Mouse (Mus musculus): Measurements from ENCODE around the gene Gm49387. TPM values are rescaled to one million over a fixed set of nuclear protein-coding genes. Genes with fewer than 3 reads are reported as not detected.

Gene Gm49387
- polyA plus RNA-seq, 1 experiment from 2014 or later = not detected

DNA sequence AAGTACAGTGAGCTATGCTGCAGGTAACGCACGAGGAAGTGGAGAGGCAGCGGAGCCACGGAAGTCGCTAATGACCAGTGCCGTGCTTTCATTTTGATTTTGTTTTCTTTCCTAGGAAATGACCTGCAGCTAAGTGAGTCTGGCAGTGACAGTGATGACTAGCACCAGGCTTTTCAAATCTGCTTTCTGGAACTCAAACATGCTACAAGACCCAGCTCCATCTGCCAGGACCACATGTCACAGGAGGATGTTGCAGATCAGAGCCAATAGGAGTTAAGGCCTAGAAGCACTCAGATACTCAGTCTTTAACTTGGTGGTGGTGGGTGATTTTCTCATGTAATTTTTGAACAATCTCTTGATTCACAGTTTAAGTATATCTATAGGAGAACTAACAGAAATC, 134.2 kb downstream of the Gm49387 start:
- peaks cover 83% of the 10 kb centered on the region for H3K36me3 ChIP-seq (ENCODE audit: control insufficient read depth, insufficient read depth, low read length)
- H3K27ac ChIP-seq (ENCODE audit: low read depth, low read length) = no peak overlapping the region
- H3K4me2 ChIP-seq (ENCODE audit: low read length) = no peak overlapping the region
- H3K27me3 ChIP-seq (replicated peaks; ENCODE audit: control insufficient read depth, insufficient read depth, low read length) = no peaks in the 10 kb centered on the region
- no peak for ATAC-seq
- H3K9ac ChIP-seq (ENCODE audit: low read length) = no peak overlapping the region
- 95% methylated on average over 6 of the region's 6 CpGs for WGBS
- no peak overlapping the region for H3K4me3 ChIP-seq (ENCODE audit: low read depth, low read length)
- peak; percentile 42 for DNase-seq (ENCODE audit: low spot score)
- no peaks in the 10 kb centered on the region for H3K9me3 ChIP-seq (replicated peaks; ENCODE audit: control insufficient read depth, low read length)
- H3K4me1 ChIP-seq (ENCODE audit: control insufficient read depth, insufficient read depth, low read length) = no peaks in the 10 kb centered on the region

DNA sequence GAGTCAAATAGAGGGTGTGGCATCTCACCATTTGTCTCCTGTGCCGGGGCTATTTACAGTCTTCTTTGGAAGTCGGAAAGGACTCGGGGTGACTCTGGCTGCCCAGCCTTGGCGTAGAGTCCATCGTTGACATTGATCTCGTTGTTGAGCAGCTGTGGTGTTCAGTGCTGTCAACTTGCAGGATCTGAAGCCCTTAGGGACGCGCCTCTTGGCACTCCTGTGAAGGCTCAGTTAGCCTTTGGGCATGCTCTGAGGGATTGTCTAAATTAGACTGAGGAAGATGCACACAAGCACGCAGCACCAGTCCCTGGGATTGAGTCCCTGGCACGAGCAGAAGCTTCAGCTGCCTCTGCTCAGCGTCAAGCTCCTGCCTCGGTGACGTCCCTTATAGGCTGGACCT, 137.3 kb downstream of the Gm49387 start:
- H3K4me2 ChIP-seq (ENCODE audit: low read length) = no peak overlapping the region
- H3K27me3 ChIP-seq (replicated peaks; ENCODE audit: control insufficient read depth, insufficient read depth, low read length) = no peaks in the 10 kb centered on the region

More for the DNA sequence above, 137.3 kb downstream of the Gm49387 start:
- Histone ChIP-seq H3K4me3 (ENCODE audit: low read depth, low read length) (no peak overlapping the region), H3K27ac (ENCODE audit: low read depth, low read length) (no peak overlapping the region), H3K36me3 (ENCODE audit: control insufficient read depth, insufficient read depth, low read length) (peaks cover 95% of the 10 kb centered on the region), H3K4me1 (ENCODE audit: control insufficient read depth, insufficient read depth, low read length) (no peaks in the 10 kb centered on the region), H3K9ac (ENCODE audit: low read length) (no peak overlapping the region), H3K9me3 (replicated peaks; ENCODE audit: control insufficient read depth, low read length) (no peaks in the 10 kb centered on the region)
- ATAC-seq (no peak), DNase-seq (ENCODE audit: low spot score) (no peak)
- 92% methylated on average over 13 of the region's 13 CpGs for WGBS

Other genes starting within 250 kb of the Gm49387 start
- gene Sh3bp5, start 204.8 kb downstream of the Gm49387 start, polyA plus RNA-seq (2014; fragmentation: Nextera tagmentation; extraction: Ambion mirVana) = 33.9 and 44.8 TPM in 2 replicates
- 9.7 and 10.1 TPM in 2 replicates for gene Eaf1, start 146.5 kb downstream of the Gm49387 start, polyA plus RNA-seq (2014; fragmentation: Nextera tagmentation; extraction: Ambion mirVana)
- gene Mettl6, start 145.8 kb downstream of the Gm49387 start, polyA plus RNA-seq (2014; fragmentation: Nextera tagmentation; extraction: Ambion mirVana) = 57.6 and 59.0 TPM in 2 replicates
- gene Colq, start 49.5 kb downstream of the Gm49387 start, polyA plus RNA-seq (2014; fragmentation: Nextera tagmentation; extraction: Ambion mirVana) = 0.08 TPM in 1 of 2 replicates, not detected in the other
- gene Btd, start 150 bp upstream of the Gm49387 start, polyA plus RNA-seq (2014; fragmentation: Nextera tagmentation; extraction: Ambion mirVana) = 17.3 and 19.0 TPM in 2 replicates
- gene Hacl1, start 408 bp upstream of the Gm49387 start, polyA plus RNA-seq (2014; fragmentation: Nextera tagmentation; extraction: Ambion mirVana) = 10.2 and 13.0 TPM in 2 replicates
- 9.2 and 10.6 TPM in 2 replicates for gene Ankrd28, start 189.8 kb upstream of the Gm49387 start, polyA plus RNA-seq (2014; fragmentation: Nextera tagmentation; extraction: Ambion mirVana)

All from forebrain, embryonic 14.5 days (tissue).